Mouse (Mus musculus): Measurements from ENCODE around the gene Gm3233. TPM values are rescaled to one million over a fixed set of nuclear protein-coding genes. Genes with fewer than 3 reads are reported as not detected.

The Gm3233 gene
- polyA plus RNA-seq (2017; shearing (Covaris generic)) = not detected

DNA sequence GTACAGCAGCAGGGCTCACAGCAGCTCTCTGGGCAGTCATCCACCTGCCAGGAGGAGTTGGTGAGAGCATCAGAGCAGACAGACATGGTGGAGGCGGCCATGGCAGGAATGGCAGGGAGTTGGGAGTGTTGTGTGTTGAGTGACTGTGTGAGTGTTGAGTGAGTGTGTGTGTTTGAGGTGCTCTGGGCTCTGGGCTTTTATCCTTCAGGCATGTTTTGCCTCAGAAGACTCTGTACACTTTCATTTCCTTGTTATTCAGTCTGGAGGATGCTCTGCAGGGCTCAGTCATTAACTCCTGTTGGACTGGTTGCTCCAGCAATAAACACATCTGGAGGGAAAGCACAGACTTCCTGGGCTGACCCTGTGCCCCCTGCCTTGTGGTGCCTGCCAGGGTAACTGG is at the start of gene Gm3233:
Gene Gm3233 (minus strand): TSS at position 101 of the 400 bp plus-strand sequence.

DNA sequence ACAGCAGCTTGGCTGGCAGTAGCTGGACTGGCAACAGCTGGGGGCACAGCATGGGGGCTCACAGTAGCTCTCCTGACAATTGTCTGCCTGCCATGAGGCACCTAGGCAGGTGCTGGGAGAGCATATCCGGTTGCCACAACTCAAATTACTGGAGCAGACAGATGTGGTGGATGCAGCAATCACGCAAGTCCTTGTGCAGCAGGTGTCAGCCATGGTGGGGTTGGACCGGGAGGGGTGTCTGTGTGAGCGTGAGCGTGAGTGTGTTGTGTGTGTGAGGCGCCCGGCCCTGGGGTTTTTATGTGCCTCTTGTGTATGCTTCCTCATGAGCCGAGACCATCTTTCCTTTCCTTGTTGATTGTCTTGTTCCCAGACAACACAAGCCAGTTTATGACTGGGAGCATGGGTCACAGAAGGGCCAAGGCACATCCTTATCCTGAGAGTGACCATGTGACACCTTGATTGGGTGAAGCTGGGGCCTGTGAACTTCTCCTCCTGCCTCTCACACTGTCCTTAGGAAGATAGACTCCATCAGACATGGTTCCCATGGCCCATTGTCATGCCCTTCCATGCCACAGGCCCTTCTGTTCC is 39.5 kb upstream of the Gm3233 start, which contains the start of gene Gm19668:
Gene Gm19668 (minus strand): TSS at position 213 of the 588 bp plus-strand sequence.

DNA sequence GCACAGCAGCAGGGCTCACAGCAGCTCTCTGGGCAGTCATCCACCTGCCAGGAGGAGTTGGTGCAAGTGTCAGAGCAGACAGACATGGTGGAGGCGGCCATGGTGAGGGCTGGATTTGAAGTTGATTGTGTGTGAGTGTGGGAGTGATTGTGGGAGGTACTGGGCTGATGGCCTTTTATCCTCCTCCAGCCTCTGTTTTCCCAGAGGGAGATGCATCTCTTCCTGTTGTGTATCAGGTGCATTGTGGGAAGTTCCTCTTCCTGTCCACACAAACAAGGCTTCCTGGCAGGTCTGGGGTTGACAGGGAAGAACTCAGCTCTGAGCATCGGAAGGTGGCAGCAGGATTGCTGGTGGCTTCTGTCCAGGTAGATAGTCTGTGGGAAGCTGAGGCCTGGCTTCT is 35.5 kb upstream of the Gm3233 start, which contains the start of gene Gm9639:
Gene Gm9639 (minus strand): TSS at position 101 of the 400 bp plus-strand sequence.

GRCm38 (mm10) chr10:77787876-77788275 is 28.4 kb upstream of the Gm3233 start, which contains the start of gene Gm7137:
Gene Gm7137, minus strand, starts transcription at chr10:77788200.

GRCm38 (mm10) chr10:77782442-77782841 is 23.0 kb upstream of the Gm3233 start, which contains the start of gene Gm3250:
Gene Gm3250, minus strand, starts transcription at chr10:77782542.

GRCm38 (mm10) chr10:77776844-77777243 is 17.4 kb upstream of the Gm3233 start, which contains the start of gene Gm7138:
Gene Gm7138, minus strand, starts transcription at chr10:77776944.

DNA sequence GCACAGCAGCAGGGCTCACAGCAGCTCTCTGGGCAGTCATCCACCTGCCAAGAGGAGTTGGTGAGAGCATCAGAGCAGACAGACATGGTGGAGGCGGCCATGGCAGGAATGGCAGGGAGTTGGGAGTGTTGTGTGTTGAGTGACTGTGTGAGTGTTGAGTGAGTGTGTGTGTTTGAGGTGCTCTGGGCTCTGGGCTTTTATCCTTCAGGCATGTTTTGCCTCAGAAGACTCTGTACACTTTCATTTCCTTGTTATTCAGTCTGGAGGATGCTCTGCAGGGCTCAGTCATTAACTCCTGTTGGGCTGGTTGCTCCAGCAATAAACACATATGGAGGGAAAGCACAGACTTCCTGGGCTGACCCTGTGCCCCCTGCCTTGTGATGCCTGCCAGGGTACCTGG is 11.7 kb upstream of the Gm3233 start, which contains the start of gene Gm3238:
Gene Gm3238 (minus strand): TSS at position 101 of the 400 bp plus-strand sequence.

DNA sequence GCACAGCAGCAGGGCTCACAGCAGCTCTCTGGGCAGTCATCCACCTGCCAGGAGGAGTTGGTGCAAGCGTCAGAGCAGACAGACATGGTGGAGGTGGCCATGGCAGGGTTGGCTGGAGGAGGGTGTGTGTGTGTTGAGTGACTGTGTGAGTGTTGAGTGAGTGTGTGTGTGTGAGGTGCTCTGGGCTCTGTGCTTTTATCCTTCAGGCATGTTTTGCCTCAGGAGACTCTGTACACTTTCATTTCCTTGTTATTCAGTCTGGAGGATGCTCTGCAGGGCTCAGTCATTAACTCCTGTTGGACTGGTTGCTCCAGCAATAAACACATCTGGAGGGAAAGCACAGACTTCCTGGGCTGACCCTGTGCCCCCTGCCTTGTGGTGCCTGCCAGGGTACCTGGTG is 8.2 kb downstream of the Gm3233 start, which contains the start of gene Gm9736:
Gene Gm9736 (minus strand): TSS at position 101 of the 400 bp plus-strand sequence.

GRCm38 (mm10) chr10:77741924-77742688 is 17.4 kb downstream of the Gm3233 start, which contains the start of gene Gm18596:
Gene Gm18596, minus strand, starts transcription at chr10:77742638.

DNA sequence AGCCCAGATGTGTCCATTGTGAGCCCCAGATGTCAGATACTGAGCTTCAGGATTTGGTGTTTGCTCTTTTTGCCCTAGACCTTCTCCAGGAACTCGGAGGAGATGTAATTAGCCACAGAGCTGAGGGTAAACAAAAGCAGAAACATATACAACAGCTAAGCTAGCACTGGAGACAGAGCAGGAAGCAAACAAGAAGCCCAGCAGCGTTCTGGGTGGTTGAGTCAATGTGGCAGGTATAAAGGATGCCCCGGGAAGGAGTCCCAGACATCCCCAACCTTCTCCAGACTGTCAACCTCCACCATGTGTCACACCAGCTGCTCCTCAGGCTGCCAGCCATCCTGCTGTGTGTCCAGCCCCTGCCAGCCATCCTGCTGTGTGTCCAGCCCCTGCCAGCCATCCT is 33.3 kb downstream of the Gm3233 start, which contains the start of gene Gm10100:
Gene Gm10100 (plus strand): TSS at position 301 of the 400 bp plus-strand sequence.

DNA sequence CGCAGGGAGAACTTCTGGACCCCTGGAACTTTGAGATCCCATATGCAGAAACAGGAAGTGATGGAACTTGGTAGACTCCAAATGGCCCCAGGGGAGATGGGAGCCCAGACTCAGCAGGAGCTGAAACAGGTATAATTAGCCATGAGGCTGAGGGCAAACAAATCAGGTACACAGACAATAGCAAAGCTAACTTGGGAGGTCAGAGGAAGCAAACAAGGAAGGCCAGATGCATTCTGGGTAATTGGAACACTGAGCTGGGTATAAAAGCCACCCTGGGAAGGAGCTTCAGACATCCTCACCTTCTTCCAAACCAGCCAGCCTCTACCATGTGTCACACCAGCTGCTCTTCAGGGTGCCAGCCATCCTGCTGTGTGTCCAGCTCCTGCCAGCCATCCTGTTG is 39.2 kb downstream of the Gm3233 start, which contains the start of gene Krtap12-1:
Gene Krtap12-1 (plus strand): TSS at position 301 of the 400 bp plus-strand sequence.

DNA sequence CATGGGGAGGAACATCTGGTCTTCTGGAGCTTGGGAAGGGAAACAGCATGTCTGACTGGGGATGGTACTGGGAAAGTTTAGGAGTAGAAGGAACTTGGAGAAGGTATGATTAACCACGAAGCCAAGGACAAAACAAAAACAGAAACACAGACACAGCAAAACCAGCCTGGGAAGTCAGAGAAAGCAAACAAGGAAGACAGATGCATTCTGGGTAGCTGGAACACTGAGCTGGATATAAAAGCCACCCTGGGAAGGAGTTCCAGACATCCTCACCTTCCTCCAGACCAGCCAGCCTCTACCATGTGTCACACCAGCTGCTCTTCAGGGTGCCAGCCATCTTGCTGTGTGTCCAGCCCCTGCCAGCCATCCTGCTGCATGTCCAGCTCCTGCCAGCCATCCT is 44.0 kb downstream of the Gm3233 start, which contains the start of gene Gm10142:
Gene Gm10142 (plus strand): TSS at position 301 of the 400 bp plus-strand sequence.

GRCm38 (mm10) chr10:77711157-77711556 is 48.3 kb downstream of the Gm3233 start, which contains the start of gene Gm10024:
Gene Gm10024, plus strand, starts transcription at chr10:77711457.

Other genes with a start within 250 kb of the Gm3233 start
- 10 to 100 TPM; 49.3 to 61.8 TPM for gene Fam207a, start 243.9 kb downstream of the Gm3233 start, polyA plus RNA-seq (2017; shearing (Covaris generic))
- 100 to 1,000 TPM; 393 to 587 TPM for gene Itgb2, start 229.4 kb downstream of the Gm3233 start, polyA plus RNA-seq (2017; shearing (Covaris generic))
- gene Pttg1ip, start 178.0 kb downstream of the Gm3233 start, polyA plus RNA-seq (2017; shearing (Covaris generic)) = 10 to 100 TPM; 80.5 to 89.8 TPM
- 100 to 1,000 TPM; 101 to 149 TPM for gene Sumo3, start 153.6 kb downstream of the Gm3233 start, polyA plus RNA-seq (2017; shearing (Covaris generic))
- gene Gm49325, start 153.5 kb downstream of the Gm3233 start, polyA plus RNA-seq (2017; shearing (Covaris generic)) = not detected
- 10 to 100 TPM; 44.2 to 47.5 TPM for gene Ube2g2, start 137.4 kb downstream of the Gm3233 start, polyA plus RNA-seq (2017; shearing (Covaris generic))
- gene Tspear, start 73.1 kb downstream of the Gm3233 start, polyA plus RNA-seq (2017; shearing (Covaris generic)) = under 1 TPM; 0.29 to 0.33 TPM
- gene Gm19402, start 68.9 kb downstream of the Gm3233 start, polyA plus RNA-seq (2017; shearing (Covaris generic)) = not detected
- gene Gm9508, start 62.4 kb downstream of the Gm3233 start, polyA plus RNA-seq (2017; shearing (Covaris generic)) = not detected
- not detected for gene Gm10272, start 53.1 kb downstream of the Gm3233 start, polyA plus RNA-seq (2017; shearing (Covaris generic))
- gene Gm10024, start 48.2 kb downstream of the Gm3233 start, polyA plus RNA-seq (2017; shearing (Covaris generic)) = under 1 TPM in 1 of 2 experiments, not detected in 1; 0.65 TPM
- gene Gm10142, start 43.9 kb downstream of the Gm3233 start, polyA plus RNA-seq (2017; shearing (Covaris generic)) = not detected
- not detected for gene Krtap12-1, start 39.1 kb downstream of the Gm3233 start, polyA plus RNA-seq (2017; shearing (Covaris generic))
- not detected for gene Gm10100, start 33.2 kb downstream of the Gm3233 start, polyA plus RNA-seq (2017; shearing (Covaris generic))
- not detected for gene Gm18596, start 17.0 kb downstream of the Gm3233 start, polyA plus RNA-seq (2017; shearing (Covaris generic))
- gene Gm9736, start 8.3 kb downstream of the Gm3233 start, polyA plus RNA-seq (2017; shearing (Covaris generic)) = not detected
- gene Gm3238, start 11.6 kb upstream of the Gm3233 start, polyA plus RNA-seq (2017; shearing (Covaris generic)) = not detected
- not detected for gene Gm7138, start 17.3 kb upstream of the Gm3233 start, polyA plus RNA-seq (2017; shearing (Covaris generic))
- gene Gm3250, start 22.9 kb upstream of the Gm3233 start, polyA plus RNA-seq (2017; shearing (Covaris generic)) = not detected
- gene Gm7137, start 28.5 kb upstream of the Gm3233 start, polyA plus RNA-seq (2017; shearing (Covaris generic)) = not detected
- gene Gm9639, start 35.4 kb upstream of the Gm3233 start, polyA plus RNA-seq (2017; shearing (Covaris generic)) = not detected
- not detected for gene Gm19668, start 39.5 kb upstream of the Gm3233 start, polyA plus RNA-seq (2017; shearing (Covaris generic))
- not detected for gene Gm9507, start 52.2 kb upstream of the Gm3233 start, polyA plus RNA-seq (2017; shearing (Covaris generic))
- gene Gm2696, start 55.0 kb upstream of the Gm3233 start, polyA plus RNA-seq (2017; shearing (Covaris generic)) = not detected
- under 1 TPM in 1 of 2 experiments, not detected in 1; 0.21 TPM for gene Krtap10-4, start 67.4 kb upstream of the Gm3233 start, polyA plus RNA-seq (2017; shearing (Covaris generic))
- not detected for gene Krtap10-10, start 76.3 kb upstream of the Gm3233 start, polyA plus RNA-seq (2017; shearing (Covaris generic))
- gene Gm36176, start 87.1 kb upstream of the Gm3233 start, polyA plus RNA-seq (2017; shearing (Covaris generic)) = not detected
- not detected for gene Gm10318, start 93.2 kb upstream of the Gm3233 start, polyA plus RNA-seq (2017; shearing (Covaris generic))
- not detected for gene Gm3285, start 102.3 kb upstream of the Gm3233 start, polyA plus RNA-seq (2017; shearing (Covaris generic))
- under 1 TPM in 1 of 2 experiments, not detected in 1; 0.22 TPM for gene Lrrc3, start 142.9 kb upstream of the Gm3233 start, polyA plus RNA-seq (2017; shearing (Covaris generic))
- 1 to 10 TPM; 1.2 to 1.7 TPM for gene Trpm2, start 210.9 kb upstream of the Gm3233 start, polyA plus RNA-seq (2017; shearing (Covaris generic))
- gene 1810043G02Rik, start 218.8 kb upstream of the Gm3233 start, polyA plus RNA-seq (2017; shearing (Covaris generic)) = 10 to 100 TPM in 1 of 2 experiments, 1 to 10 TPM in 1; 5.0 to 11.3 TPM